Mouse (Mus musculus) ES-Bruce4 (cell line): ENCODE measurements around the gene Cdipt.

Experiments
- CTCF ChIP-seq: IDR thresholded peaks from one replicate; pipeline ENCODE4 v1.8.1; 2011; ENCODE audit warnings: low read depth, low read length
- POLR2A ChIP-seq: IDR thresholded peaks from one replicate; pipeline ENCODE4 v1.8.1; 2011; ENCODE audit warnings: low read length; ENCODE audit not compliant: insufficient read depth

GRCm38 (mm10) chr7:126981601-126982000 lies 5.9 kb downstream of the Cdipt start:
- TF ChIP-seq CTCF (no peak), POLR2A (no peak)
